Mouse (Mus musculus) granulocyte monocyte progenitor cell, adult 5-6 weeks (primary cell): ENCODE measurements around the gene Rnf144b. TPM values are rescaled to one million over a fixed set of nuclear protein-coding genes. Genes with fewer than 3 reads are reported as not detected.
A peak's percentile ranks its signal among the peaks of the same experiment; 100 is the strongest.

Experiments
- ATAC-seq: replicated peaks from 2 replicates; pipeline ENCODE4 v1.8.0; 2016; ENCODE audit warnings: mild to moderate bottlenecking, moderate TSS enrichment, inconsistent platforms; ENCODE audit not compliant: poor library complexity, severe bottlenecking
- total RNA-seq, 2 experiments: library from RNA; stranded (forward) in 1 of 2; stranded (reverse) in 1 of 2; fragments of 200-712, 200-1000 nt in 1 of 2; fragments of >200 nt in 1 of 2; fragmentation: Nextera tagmentation in 1 of 2; gene quantifications; 2 replicates each; pipeline ENCODE4 v1.2.3; 2014 to 2017

The Rnf144b gene
- total RNA-seq, 2 experiments from 2014 or later: 7.9 to 9.1 TPM

DNA sequence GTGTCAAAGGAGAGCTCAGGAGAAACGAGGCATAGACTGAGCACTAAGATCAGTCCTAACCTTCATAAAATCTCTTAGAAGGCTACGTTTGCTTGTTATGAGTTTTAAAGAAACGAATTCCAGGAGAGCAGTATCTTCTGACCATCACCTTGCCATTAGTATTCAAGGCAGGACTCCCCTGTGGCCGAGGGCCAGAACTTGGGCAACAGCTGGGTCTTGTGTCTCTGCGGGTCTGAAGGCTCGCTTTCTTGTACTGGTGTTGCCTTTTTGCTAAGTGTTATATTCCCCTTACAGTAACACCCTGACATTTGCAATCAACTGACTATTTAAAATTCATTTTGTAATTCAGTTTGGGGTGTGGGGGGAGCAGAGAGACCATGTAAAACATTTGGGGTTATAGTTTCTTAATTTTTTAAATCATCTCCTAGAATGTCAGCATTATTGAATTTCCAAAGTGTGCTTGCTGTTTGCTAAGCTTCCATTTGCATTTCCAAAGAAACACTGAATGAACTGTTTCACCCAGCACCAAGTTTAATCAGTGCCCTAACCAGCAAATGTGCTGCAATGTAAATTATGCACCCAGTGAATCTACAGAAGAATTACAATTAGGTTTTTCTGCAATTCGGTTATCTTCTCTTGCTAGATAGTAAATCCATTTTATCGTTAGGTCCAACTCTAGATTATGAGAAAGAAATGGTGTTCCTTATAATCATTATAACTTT is 126.0 kb downstream of the Rnf144b start:
- no peak for ATAC-seq

DNA sequence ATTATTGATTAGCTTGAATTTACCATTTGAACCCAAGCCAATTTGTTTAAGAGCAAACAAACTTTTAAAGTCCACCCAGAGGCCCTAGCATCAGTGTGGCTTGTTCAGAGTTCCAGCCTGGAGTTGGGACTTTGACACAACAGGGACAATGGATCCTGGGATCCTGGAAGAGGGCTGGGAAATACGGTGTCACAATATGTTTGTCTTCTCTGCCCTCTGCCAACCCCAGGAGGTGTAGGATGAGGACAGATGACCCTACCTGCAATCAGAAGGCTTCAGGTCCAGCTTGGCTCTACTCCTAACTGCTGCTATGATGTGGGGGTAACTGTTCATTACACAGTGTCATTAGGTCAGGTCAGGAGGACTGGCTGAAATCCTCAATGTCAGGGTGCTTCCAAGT is 128.2 kb downstream of the Rnf144b start:
- ATAC-seq: 0 out of 2 replicates have a peak, but pooled peaks have one; percentile 19

DNA sequence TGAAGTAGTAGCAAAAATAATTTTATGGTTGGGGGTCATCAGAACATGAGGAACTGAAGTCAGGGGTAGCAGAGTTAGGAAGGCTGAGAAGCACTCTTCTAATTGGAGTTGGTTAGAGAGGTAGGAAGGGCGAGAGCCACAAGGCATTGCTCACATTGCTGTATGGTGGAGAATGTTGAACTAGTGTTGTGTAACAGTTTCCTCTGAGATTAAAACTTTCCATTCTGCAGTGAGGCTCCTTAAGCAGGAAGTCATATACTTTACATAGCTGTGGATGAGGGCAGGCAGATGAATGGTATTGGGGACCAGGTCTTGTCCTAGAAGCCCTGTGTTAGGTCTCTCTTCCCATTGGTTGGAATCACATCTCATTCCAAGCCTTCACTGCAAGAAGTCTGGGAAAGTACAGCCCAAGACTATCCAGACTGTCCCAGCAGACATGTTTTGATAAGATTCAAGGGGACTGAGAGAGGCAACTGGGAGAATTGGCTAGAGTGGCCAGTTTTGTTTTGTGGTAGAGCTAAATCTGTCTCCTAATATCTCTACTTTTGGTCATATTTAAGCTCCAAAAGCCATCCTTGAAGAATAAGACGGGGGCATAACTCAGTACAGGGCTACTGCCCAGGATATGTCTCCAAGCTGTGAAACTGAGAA is 128.8 kb downstream of the Rnf144b start:
- peak; percentile 98 for ATAC-seq

DNA sequence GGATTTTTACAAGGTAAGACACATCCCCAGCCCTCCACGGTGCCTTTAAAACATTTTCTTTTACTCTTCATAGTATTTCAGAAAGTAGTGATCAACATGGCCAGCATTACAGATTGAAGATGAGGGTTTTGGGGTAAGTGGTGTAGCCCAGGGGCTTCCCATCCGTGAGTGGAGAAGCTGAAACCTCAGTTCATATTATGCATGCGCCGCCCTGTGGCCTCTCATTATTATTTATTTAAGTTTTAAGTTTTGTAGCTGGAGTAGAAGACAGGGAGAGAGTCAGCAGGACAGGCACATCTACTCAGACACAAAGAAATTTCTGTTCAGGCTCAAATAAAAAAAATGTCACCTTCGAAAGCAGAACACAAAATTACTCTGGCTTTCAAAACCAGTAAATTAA is 131.3 kb downstream of the Rnf144b start:
- no peak for ATAC-seq

DNA sequence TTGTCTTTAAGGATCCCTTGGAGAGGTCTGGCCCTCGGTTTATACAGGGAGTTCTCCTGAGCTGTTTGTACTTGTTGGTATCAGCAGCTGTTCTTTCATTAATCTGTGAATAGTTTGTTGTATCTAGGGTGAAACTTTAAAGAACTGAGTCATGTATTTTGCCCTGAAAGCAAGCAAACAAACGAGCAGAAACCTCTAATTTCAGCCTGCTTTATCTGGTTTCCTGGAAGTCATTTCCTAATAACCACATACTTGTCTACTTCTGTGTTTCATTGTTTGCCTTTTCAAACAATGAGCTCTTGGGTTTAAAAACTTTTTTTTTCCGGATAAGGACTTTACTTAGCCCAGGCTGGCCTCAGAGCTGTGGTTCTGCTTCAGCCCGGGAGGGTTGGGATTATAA is 136.8 kb downstream of the Rnf144b start:
- ATAC-seq: 0 out of 2 replicates have a peak, but pooled peaks have one; percentile 22

DNA sequence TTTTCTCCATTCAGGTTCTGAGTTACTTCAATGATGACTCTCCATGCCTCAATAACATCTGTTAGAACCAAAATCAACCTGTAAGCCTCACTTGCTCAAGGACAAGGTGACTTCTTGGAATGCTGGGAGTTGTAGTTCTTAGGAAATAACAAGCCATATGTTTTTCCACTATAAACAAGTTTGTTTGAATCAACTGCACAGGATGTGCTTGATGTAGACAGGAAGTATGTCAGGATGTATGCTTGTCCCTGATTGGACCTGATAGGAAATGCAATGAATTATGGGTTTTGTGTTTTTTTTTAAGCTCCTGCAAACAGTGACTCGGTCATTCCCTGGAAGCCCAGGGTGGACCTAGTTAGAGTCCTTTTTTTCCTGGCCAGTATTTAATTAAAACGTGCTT is 139.5 kb downstream of the Rnf144b start:
- no peak for ATAC-seq

DNA sequence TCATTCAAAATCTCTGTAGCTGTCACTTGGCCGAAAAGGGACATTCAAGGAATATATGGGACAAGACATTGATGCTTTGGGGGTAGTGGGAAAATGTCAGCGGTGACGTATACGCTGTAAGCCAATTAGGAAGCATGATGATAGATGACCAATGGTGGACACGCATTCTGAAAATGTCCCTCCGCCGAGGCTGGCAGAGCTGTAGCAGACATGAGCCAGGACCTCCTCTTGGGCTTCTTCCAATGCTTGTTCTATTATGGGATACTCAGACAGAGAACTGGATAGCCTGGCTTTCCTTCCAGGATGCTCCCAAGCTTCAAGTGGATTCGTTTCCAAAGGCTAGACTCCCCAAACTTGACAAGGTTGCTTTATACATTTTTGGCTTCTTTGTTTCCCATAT is 141.9 kb downstream of the Rnf144b start:
- no peak for ATAC-seq

DNA sequence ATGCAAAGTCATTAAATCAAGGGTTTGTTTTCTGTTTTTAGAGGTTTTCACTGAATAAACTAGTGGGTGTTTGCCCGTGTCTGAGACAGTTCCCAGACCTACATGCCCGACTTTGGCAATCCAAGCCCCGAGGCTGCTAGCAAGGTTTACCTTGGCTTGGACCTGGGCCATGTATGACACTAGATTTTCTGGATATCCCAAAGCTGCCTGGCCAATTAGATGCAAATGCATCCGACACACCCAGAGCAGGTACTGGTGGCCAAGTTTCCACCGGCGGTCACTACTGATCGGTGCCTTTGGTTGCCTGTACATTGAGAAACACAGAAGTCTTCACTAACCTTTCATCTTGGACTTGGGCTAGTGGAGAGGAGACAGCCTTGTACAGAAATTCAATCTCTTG is 144.0 kb downstream of the Rnf144b start:
- ATAC-seq: no peak

DNA sequence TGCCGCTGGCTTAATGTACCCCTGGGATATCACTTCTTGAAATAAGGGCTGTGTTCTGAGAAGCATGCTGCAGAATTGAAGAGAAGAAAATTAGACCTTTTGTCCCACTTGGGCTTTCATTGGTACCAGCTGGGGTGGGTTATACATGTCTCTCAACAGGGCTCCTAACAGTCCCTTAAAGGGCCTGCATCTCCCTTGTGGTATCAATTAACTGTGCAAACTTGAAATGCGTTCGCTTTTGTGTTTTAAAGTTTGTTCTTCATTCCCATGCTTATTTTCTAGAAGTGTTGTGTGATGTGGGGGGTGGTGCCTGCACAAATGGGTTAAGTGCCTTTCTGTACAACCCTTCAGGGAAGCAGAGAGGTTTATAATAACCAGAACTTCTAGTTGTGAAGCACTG is 145.8 kb downstream of the Rnf144b start:
- no peak for ATAC-seq

DNA sequence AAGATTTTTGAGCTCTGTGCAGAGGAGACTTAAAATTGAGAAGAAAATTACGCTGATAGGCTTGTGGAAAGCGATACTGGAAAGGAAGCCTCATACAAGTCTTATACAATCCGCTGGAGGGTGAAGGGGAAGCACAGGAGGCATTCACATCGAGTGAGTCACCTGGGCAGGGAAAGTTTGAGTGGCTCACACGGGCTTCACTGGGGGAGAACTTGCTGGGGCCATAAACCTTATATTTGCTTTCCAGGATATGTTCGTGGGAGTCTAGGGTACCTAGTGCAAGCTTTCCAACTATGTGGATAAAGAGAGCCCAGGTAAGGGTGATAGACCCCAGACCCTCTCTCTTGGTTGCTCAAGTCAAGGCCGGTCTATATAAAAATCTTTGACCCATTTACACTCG is 150.5 kb downstream of the Rnf144b start:
- 0 out of 2 replicates have a peak, but pooled peaks have one; percentile 25 for ATAC-seq

DNA sequence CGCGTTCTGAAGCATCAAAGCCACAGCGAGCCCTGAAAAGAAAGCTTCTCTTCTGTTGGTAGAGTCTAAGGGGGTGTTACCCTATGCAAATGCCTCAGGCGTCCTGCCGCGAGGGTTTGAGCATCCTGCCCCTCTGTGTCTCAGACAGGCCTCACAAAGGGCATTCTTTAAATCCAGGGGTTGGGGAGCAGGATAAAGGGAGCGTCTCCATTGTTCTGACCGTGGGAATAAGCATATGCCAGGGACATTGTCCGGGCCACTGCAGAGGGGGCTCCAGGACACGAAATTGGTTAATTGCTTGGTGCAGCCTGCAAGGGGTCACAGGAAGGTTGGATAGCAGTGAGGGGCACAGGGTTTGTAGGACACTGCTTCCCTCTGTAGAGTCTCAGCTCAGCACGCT is 151.0 kb downstream of the Rnf144b start:
- no peak for ATAC-seq

DNA sequence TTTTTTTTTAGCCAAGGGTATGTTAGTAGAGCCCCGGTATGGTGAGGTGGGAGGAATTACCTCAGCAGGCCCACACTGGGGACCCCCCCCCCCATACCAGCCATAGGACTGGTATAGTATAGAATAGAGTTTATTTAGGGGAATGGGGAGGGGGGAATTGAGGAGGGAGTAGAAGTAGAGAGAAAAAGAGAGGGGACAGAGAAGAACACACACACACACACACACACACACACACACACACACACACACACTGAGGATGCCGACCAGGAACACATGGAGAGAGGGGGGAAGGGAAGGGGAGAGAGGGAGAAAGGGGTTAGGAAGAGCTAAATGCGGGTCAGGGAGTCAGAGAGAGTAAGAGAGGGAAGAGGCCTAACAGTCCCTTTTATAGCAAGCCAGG is 151.7 kb downstream of the Rnf144b start:
- no peak for ATAC-seq

DNA sequence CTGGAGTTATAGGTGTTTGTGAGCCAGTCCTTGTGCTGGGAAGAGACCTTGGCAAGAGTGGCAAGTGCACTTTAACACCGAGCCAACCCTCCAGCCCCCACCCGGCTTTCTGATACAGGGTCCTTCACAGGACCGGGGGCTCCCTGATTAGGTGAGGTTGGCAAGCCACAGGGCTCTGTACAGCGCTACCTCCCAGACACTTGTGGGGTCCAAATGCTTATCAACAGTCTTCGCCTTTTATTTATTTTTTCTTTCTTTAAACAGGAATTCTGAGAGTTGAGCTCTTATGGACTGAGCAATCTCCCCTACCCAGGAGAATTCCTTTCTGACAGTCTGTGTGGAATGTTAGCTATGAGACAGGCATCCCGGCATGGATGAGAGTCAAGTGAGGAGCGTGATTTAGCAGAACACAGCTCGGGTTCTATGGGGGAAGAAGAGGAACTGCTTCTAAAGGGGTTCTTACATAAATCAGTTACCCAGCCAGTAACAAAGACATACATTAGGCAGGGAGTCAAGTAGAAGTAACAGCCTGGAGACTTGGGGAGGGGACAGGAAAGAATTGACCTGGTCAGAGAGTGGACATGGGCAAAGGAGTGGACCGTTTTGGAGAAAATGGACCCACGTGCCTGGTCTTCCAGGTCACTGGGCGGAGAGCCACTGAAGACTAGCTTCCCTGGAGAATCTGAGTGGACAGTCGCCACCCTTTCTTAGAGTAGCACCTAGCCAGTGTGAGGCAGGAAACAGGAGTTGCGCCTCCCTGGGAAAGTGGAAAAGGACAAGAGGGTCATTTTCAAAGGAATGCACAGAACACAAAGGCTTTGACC is 154.8 kb downstream of the Rnf144b start:
- ATAC-seq: no peak

DNA sequence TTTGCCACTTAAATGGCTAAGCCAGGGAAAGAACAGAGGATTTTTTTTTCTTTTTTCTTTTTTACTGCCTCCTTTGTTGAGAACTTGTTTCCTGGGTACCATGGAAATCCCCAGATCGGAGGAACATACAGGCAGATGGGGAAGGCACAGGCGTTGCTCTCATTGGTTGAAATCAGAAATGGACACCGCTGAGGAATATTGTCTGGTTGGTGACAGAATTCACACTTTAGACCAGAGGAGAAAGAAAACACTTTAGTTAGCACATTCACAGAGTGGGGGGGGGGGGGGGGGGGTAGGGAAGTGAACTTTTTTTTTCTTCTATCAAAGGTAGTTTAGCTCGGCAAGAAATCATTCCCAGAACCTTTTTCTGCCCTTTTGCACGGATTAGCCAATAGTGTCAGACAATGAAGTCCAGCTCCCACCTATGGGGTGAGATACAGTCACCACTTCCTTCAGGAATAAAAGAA is 155.4 kb downstream of the Rnf144b start:
- no peak for ATAC-seq

DNA sequence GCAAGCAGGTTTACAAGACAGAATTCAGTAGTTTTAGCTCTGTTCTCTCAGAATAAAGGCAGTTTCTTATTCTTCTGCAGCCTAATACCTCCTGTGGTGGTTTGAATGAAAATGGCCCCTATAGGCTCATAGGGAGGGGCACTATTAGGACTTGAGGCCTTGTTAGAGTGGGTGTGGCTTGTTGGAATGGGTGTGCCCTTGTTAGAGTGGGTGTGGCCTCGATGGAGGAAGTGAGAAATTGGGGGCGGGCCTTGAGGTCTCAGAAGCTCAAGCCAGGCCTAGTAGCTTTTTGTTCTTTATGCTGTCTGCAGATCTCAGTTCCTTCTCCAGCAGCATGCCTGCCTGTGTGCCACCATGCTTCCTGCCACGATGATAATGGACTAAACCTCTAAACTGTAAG is 159.8 kb downstream of the Rnf144b start:
- ATAC-seq: 0 out of 2 replicates have a peak, but pooled peaks have one; percentile 30

DNA sequence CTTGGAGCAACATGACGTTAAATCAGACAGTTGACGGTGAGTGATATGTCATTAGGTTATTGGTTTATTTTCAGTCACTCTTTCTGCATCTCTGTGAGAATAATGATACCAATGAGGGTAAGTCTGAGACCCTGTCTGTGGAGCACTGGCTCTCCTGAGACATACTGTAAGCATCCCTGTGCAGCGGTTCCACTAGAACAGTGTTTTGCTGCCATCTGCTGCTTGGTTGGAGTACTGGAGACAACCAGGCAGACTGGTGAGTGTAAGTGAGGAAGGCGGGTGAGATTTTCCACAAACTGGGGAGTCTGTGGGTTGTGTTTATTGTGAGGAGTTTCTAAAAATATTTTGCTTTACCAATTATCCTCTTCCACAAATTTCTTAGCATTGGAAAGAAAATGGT is 166.0 kb downstream of the Rnf144b start:
- ATAC-seq: peak; percentile 97

DNA sequence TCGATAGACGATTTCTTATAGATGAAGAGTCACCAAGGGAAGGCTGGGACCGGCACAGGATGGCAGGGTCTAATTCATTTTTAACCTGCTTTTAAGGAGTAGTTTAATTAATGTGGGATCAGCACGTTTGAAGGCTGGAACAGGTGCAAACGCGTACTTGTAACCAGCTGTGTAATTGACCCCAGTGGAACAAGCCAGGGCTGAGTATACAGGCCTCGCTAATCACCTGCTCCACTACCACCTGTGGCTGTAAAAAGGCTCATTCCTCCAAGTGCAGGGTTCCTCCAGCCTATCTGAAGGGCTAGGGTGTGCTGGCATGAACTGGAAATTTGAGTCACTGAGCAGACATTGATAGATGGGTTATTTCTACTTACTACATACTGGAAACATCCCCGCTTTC is 174.0 kb downstream of the Rnf144b start:
- ATAC-seq: no peak
